Mouse (Mus musculus) lung, adult 18-20 months (tissue): Measurements from ENCODE around the gene Gm29797.

ENCODE experiments used
- DNase-seq, 2 experiments: peaks; one replicate each; pipeline ENCODE4 v3.0.0; 2022; ENCODE audit warnings: mixed read lengths in 2 of 2

Gene Gm29797

DNA sequence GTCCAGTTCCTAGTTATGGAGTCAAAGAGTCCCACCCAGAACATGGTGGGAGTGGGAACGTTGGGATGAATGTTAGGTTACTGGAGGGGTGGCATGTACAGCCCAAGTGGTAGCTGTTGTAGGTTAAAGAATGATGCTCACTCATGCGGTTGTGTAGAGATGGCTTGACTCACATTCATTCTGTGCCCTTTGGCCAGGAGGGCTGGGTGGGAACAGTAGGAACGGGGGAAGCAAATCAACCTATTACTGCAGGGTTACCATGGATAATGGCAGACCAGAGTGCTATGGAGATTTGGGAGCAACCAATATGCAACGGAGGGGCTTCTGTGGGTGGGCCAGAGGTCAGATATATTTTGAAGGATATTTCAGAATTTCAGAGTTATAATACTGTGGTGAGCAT lies 18.1 kb downstream of the Gm29797 start:
- no peak for DNase-seq

DNA sequence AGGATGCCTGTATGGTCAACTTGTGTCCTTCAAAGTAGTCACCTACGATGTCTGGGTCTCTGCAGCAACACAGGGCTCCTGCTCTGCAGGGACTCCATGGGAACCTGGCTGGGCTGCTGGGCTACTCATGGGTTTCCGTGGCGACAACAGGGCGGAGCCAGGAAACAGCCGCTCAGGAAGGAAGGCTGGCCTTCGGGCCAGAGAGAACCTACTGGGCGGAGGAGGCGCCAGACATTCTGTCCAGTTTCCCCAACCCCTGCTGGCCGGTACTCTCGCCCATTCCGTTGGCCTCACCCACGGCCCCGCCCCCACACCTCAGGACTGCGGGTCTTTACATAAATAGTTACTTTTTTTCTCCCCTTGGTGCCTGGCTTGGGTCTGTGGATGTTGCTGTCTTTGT lies 18.6 kb downstream of the Gm29797 start:
- DNase-seq = peak; percentile 89 to 93

DNA sequence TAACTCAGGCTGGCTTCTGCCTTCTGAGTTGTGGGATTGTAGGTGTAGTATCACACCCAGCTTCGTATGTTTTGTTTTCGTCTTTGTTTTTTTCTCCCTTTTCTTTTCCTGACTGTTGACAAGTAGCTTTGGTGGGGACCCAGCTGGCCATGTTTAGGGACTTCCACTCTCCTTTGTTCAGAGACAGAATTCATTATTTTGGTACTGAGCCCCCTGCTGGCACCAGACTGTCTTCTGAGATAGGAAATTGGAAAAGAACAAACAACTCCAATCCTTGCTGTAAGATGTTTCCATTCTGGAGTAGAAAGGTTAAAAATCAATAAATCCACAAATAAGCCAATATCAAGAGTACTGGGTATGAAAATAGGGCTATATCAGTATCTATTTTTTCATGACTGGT lies 19.6 kb downstream of the Gm29797 start:
- no peak for DNase-seq

DNA sequence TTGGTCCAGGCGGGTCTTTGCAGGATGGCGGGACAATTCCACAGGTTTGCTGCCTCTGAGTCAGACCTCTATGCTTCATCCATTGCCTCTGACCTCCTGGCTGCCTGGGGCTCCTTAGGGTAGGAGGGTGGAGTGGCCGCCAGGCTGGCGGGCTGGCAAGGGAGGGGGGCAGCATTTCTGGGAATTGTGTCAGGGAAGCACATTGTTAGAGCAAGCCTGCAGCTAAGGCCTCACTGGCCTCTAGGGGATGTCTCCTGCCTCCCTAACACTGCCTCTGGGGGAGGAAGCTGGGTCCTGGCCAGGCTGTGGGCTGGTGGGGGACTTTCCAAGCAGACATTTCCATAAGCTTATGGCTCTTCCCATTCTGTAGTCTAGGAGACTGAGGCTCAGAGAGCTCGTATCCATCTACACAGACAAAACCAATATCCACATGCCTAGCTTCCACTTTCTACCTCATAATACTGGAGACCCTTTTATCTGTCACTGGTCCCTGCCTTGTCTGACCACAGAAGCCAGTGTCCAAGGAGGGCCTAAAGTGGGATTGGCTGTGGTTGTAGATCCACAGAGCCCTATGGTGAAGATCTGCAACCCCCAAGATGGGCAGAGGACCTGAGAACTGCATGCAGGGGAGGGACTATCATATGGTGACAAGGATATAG lies 20.4 kb downstream of the Gm29797 start:
- DNase-seq = peak; percentile 81 to 83

DNA sequence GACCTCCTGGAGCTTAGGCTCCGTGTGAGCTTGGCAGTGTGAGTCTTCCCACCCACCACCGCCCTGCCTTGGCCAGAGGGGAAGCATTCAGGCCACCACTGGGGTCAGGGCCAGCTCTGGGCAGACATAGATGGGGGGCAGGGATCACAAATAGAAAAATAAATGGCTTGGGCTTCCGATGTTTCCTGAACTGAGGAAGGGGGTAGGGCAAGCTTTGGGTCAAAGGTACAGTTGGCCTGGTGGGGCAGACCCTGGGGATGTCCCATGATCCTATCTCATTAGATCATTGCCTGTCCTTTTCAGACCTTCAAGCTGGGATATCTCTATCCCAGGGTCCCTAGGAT lies 20.9 kb downstream of the Gm29797 start:
- DNase-seq = peak; percentile 67 to 68

DNA sequence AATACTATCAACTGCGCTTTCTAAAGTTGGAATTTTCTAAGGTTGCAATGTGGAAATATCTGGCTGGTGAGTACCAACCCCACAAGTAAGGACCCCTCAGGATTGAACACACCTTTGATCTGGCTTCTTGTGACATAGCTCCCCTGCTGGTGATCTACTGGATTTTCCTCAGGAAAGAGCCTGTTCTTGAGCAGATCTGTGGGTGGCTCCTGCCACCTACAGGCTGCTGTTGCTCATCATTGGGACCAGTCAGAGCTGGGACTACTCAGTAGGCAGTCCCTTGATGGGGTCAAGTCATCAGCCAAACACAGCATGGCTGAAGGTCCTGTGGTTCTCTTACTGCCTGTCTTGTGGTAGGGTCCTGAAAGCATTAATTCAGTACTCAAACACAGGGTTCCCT lies 21.9 kb downstream of the Gm29797 start:
- peak; percentile 81 to 89 for DNase-seq

DNA sequence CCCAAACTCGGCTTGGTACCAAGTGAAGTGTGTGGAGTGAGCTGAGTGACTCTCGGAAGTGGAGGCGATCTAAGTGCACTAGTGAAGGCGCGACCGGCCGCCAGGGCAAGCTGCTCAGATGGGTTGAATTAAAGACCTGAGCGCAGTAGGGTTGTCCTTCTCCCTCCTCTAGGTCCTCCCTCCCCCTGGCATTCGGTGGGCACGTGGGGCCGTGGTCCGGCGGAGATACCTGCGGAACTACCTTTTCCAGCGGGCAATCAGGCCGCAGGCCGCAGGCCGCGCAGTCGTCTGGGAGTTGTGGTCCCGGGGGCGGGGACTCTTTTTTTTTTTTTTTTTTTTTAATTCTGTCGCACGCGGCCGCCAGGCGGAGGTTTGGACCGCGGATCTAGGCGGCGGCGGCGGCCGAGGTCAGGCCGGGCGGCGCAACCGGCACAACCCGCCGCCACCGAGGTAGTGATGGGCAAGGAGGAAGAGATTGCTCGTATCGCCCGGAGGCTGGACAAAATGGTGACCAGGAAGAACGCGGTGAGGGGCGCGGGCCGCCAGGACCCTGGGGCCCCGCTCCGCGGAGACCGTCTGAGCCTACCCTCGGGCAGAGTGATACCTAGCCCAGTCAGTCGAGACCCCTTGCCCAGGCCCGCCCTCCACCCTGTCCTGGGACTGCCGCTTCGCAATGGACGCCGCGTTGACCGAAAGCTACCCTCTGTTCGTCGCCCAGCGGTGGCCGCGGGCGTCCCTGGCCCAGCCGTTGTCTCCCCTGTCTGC lies 23.3 kb downstream of the Gm29797 start, which contains the start of gene Tcea2:
Gene Tcea2, plus strand, starts transcription at position 360 of the 765 bp plus-strand sequence.
- peak; percentile 74 to 83 for DNase-seq

DNA sequence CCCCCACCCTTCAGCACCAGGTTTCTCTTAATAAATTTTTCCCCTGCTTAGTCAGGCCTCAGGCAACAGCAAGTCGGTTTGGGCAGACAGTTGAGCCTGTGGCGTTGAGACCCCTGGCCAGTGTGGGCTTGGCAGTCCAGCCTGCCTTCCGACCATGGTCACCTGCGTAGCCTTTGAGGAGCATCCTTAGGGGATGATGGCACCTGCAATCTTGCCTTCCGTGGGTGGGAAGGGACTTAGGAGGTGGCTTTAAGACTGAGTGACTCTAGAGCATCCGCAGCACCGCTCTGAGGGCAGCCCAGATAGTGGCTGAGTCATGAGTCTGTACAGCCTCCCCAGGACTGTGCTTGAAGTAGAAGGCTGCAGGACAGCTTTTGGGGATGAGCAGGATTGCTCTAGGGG lies 23.9 kb downstream of the Gm29797 start:
- DNase-seq = no peak

DNA sequence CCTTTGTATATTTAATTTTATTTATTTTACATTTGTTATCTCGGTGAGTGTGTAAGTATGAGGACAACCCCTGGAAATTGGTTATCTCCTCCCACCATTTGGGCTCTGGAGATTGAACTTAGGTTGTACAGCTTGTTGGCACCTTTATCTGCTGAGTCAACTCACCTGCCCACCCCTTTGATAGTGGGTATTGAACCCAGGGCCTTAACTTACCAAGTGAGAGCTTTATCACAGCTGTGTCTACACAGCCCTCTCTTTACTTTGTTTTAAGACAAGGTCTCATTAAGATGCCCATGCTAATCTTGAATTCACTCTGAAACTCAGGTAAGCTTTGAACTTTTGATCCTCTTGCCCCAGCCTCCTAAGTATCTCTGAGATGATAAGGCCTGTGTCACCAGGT lies 25.1 kb downstream of the Gm29797 start:
- no peak for DNase-seq

DNA sequence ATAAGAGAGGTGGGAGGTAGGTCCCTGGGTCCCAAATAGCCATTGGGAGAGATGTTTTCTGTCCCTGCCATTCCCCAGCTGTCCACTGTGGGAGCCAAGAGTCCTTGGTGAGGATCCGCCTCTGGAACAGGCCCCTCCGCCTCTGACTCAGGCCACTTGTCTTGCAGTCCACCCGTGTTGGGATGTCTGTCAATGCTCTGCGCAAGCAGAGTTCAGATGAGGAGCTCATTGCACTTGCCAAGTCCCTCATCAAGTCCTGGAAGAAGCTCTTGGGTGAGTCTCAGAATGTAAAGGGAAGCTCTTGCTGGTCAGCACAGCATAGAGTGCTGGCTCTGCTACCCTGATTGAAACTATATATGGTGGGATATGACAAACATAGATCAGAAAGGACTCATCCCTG lies 26.5 kb downstream of the Gm29797 start:
- DNase-seq = no peak

DNA sequence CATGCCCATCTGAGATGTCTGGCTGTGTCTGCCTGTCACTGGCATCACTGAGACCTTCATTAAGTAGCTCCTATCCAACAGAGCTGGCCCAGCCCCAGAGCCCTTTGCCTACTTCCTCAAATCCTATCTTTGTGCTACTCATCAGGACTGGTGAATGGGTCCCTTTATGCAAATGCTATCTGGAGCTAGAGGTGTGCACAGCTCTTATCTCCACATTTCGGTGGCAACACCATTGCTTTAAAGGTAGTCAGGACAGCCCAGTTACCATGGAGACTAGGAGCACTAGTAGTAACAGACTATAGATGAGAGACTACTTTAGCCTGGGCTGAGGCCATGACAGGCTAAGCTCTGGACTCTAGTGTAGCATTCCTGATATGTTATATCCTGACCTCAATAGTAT lies 27.9 kb downstream of the Gm29797 start:
- no peak for DNase-seq

DNA sequence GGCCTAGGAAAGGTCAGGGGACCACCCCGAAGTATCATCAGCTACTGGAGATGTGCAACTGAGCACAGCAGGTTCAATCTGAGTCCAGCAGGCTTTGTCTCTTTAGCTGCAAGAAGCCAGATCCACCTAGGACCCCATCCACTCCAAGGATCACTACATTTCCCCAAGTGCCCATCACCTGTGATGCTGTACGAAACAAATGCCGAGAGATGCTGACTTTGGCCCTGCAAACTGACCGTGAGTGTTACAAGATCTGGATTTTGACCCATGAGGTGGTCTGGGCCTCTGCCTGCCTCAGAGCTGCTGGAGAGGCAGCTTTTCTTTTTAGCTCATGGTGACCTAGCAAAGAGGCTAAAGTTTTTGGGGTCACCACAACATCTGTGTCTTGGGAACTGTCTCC lies 28.9 kb downstream of the Gm29797 start:
- no peak for DNase-seq

DNA sequence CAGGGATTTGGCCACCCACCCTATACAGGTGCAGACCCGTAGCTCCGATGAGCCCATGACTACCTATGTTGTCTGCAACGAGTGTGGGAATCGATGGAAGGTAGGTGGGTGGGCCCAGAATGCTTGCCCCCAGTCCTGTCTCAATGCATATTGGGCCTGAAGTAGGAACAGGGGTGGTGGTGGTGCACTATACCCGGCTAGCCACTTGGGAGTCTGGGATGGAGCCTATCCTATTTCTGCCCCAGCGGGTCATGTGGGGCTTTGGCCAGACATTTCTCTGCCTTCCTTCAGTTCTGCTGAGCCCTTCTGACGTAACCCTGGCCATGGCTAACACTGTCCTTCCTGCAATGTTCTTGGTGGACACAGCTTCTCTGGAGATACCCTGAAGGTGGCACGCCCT lies 30.8 kb downstream of the Gm29797 start:
- no peak for DNase-seq

DNA sequence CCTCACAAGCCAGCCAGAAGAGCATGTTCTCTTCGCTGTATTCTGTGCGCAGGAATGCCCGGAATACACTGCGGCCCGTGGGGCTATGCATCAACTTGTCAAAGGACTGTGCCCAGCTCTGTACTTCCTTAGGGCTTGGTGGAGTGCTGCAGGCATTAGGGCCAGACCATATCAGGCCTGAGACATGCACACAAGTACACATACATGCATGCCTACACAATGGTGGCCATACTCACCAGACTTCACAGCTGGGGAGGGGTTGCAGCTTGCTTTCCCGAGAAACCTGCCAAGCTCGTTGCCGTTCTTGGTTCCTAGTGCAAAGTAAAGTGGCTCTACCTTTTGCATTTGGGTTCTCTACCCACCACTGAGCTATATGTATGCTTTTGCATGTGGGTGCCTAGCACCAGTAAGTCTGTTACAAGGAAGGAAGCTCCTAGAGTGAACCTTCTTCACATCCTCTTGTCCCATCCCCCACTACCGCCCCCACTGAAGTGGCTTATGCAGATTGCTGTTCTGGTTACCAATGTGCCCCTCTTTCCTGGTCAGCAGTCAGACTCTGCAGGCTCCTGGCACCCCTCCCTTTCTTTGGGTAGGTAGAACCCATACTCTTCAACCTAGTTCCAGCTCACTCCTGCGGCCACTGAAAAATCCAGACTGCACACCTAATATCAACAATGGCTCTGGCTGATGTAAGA lies 32.8 kb downstream of the Gm29797 start:
- no peak for DNase-seq

DNA sequence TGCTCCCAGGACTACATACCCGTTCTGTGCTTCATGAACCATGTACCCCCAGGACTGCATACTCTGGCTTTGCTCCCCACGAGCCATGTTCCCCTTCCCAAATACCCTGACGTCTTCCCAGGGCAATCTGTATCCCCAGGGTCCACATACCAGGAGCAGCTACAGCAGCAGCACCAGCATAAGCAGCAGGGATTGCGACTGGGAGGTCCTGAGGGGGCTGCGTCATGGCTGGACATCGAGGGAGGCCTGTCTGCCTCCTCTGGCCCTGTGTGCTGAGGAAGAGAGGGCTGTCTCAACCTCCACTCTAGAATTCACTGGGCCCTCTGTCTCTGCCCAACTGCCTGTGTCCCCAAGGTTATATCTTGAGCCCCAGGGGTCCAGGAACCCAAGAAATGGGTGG lies 34.2 kb downstream of the Gm29797 start:
- DNase-seq = no peak

DNA sequence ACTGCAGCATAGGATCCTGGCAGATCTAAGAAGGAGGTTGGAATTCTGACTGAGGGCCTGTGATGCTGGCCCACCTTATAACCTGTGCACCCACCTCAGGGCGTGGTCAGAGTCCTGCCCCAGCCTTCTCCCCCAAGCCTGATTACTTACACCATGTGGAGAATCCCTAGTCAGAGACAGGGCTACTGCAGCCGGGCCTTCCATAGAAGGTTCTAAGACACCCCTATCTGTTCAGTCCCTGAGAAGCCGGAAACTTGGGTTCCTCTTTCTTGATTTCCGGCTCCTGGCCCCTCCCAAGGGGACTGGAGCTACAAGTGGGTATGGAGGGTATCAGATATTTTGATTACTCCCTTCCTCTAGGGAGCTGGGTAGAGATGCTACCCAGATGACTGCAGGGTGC lies 34.7 kb downstream of the Gm29797 start:
- no peak for DNase-seq

DNA sequence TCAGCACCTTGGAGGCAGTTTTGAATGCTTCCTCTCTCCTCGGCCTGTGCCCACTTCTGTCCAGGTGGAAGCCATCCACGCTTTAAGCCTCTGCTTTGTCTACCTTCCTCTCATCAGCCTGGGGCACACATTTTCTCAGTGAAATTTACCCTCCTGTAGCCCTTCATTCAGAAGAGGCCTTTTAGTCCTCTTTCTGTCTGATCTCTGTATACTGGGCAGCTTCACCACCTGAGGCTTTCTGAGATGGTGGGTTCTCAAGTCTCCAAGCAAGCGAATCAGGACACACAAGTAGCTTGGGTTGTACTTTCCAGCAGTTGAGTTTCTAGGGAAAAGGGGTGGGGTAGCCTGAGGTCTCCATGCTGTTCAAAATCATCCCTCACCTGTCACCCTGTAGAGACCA lies 35.5 kb downstream of the Gm29797 start:
- no peak for DNase-seq

DNA sequence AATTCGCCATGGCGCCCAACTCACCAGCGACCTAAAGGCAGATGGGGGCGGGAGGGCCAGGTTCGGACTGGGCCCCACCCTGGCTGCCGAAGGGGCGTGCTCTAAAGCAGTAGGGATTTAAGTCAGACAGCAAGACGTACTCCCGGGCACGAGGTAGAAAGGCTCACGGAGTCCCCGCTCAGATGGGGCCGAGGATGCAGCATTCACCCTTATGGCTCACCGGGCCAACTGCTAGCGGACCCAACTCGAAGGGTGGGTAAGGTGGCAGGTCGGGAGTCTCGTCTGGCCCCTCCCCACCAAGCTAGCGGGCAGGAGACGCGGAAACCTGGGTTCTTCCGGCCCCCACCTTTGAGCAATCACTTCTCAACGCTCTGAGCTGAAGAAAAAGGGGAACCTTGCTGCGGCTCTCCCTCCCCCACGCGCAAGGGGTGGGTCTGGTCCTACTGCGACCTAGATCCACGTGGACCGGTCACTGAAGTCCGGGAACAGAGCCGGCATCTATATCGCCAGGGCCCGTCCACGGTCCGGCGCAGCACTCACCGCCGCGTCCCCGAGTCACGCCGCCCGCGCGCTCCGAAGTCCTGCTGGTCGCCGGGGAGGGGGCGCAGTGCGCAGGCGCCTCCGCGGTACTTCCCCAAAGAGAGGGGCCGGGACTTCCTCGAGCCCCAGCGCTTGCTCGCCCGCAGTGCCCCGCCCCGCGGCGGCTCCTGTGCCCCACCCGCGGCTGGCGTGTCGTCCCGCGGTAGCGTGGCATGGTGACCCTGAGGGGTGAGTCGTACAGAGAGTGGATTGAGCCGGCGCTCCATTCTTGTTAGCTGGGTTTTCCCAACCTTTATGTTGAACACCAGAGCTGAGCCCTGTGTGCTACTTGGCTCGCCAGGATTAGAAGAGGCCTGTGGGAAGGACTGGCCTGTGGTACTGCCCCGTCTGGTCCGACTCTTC lies 36.8 kb downstream of the Gm29797 start, which contains the start of gene Rgs19:
Gene Rgs19, minus strand, starts transcription at position 639 of the 942 bp plus-strand sequence.
- DNase-seq = peak; percentile 87 to 91

DNA sequence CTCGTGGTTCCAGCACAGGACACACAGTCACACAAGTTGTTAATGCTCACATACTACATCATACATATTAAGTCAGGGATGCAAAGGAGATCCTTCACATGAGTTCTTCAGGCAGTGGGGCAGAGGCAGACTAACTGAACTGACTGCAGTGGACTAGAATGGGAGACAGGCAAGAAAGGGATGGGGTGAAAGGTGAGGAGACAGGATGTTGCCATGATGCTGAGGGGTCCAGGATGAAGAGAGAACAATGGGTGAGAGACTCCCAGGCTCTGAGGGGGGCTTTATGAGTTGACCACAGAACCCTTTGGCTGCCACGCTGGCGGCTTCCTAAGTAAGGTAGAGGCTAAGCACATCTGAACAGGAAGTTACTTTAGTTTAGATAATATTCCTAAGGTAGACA lies 37.7 kb downstream of the Gm29797 start:
- no peak for DNase-seq

DNA sequence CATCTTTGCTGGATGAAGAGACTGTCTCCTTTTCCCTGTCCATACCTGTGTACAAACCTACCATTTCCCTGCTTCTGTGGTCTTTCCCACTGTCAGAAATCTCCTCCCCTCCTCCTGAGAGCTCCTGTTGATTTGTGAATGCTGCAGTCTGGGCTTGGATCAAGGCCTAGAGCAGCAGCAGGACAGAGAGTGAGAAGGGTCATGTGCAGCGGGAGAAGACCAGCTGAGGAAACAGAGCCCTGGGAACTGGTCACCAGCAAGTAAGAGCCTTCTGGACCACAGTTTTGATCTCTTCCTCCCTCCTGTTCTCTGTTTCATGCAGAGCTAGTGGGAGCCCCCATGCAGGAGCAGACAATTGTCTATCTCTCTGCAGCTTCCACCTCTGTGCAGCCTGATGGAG lies 38.9 kb downstream of the Gm29797 start:
- no peak for DNase-seq

DNA sequence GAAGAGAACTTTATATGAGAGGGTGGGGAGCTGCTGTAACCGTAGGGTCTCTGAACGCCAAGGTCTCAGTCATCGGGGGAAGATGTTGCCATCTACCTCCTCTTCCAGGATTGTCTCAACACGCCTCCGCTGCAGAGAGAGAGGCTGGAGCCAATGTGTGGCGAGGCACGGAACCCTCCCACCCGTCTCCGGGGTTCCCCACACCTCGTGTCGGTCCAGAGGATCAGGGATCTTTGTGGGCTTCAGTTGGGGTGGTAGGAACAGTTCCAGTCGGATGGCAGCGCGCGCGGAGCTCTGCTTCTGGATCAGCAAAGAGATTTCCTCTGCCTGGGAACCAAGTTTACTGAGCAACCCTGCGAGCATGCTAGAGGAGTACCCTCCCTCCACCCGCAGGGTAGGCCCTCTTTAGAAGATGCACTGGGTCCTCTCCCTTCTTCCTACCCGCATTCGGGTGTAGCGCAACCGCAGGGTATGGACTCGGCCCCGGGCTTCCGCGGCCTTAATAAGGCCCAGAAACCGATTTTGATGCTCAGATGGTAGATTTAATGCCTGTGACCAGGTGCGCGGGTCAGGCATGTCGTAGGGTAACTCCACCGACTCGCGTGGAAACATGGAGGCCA lies 40.1 kb downstream of the Gm29797 start:
- DNase-seq = no peak

DNA sequence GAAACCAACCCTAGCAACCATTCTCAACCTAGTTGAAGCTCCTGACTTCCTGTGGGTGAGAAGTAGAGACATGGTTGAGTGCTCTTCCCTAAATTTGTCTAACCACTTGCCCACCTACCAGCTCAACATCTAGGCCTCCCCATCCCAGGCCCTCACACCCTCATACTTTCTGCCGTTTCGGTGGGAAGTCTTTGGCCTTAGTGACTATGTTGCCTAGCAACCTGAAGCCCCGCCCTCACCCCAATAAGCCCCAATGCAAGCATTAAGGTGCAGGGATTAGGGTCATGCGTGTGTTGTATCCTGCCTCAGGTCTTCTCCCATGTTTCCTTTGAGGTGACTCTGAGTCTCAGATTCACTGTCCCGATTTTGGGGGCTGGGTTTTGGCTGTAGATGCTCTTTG lies 41.4 kb downstream of the Gm29797 start, which contains the start of gene Lkaaear1:
Gene Lkaaear1, minus strand, starts transcription at position 202 of the 400 bp plus-strand sequence.
- no peak for DNase-seq
